Mouse (Mus musculus): ENCODE results near the gene Mark2.

DNA sequence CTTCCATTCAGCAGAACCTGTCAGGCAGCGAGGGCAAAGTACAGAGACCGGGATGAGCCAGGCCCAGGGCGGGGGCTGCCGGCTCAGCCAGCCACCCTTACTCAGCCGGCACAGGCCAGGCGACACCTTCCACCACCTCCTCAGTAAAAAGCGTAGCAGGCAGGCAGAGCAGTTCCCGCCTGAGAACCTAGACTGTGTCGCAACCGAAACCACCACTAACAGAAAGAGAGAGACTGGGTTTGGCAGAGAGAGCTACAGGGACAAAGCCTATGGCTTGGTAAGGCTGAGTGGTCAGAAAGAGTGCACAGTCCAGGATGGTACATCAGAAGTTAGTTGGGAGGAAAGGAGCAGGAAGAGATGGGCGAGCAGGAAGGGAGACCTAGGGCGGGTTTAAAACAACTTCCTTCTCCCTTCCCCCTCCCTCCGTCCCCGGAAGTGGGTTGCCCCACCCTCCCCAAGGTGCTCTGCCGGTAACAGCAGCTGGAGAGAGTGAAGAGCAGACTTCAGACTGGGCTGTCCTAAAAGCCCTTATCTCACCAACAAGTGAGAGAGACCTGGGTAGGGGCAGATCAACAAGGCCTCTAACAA lies 46.5 kb downstream of the Mark2 start:
- TF ChIP-seq CTCF (IDR thresholded peaks at IDR 0.05; ENCODE audit: low read depth) (no peak), EP300 (optimal IDR thresholded peaks at IDR 0.05) (no peak)

Measured in stomach, postnatal 0 days (tissue).